Mouse (Mus musculus): ENCODE data around the gene Trpd52l3. TPM values are rescaled to one million over a fixed set of nuclear protein-coding genes. Genes with fewer than 3 reads are reported as not detected.

The Trpd52l3 gene
- total and polyA plus RNA-seq, 2 experiments: not detected

GRCm38 (mm10) chr19:30045857-30046256, 42.3 kb downstream of the Trpd52l3 start:
- DNase-seq (ENCODE audit: extremely low read depth, low read depth, low spot score): peak; percentile 35
- Histone ChIP-seq H3K4me3 (ENCODE audit: insufficient read depth, low read depth, low read length) (no peak overlapping the region), H3K27ac (replicated peaks; ENCODE audit: insufficient read depth, low read depth, low read length) (no peak overlapping the region), H3K9ac (ENCODE audit: low read depth, low read length) (no peak overlapping the region), H3K36me3 (ENCODE audit: control insufficient read depth, insufficient read depth, low read length) (peaks cover 7% of the 10 kb centered on the region), H3K27me3 (ENCODE audit: control insufficient read depth, insufficient read depth, low read length) (no peaks in the 10 kb centered on the region), H3K79me2 (ENCODE audit: control insufficient read depth, insufficient read depth, low read length) (peaks cover 34% of the 10 kb centered on the region), H3K4me1 (ENCODE audit: control insufficient read depth, insufficient read depth, low read length) (peaks cover 20% of the 10 kb centered on the region)
- TF ChIP-seq CTCF (IDR thresholded peaks at IDR 0.05; ENCODE audit: low read depth, low read length) (peak; percentile 50), POLR2A (IDR thresholded peaks at IDR 0.05; ENCODE audit: extremely low read depth, insufficient read depth, low read length) (no peak)
- WGBS: 79% methylated on average over 1 of the region's 1 CpGs

GRCm38 (mm10) chr19:30050584-30050983, 47.0 kb downstream of the Trpd52l3 start:
- no peak overlapping the region for H3K9ac ChIP-seq (ENCODE audit: low read depth, low read length)
- peaks cover 28% of the 10 kb centered on the region for H3K79me2 ChIP-seq (ENCODE audit: control insufficient read depth, insufficient read depth, low read length)
- H3K4me3 ChIP-seq (ENCODE audit: insufficient read depth, low read depth, low read length): no peak overlapping the region
- H3K4me1 ChIP-seq (ENCODE audit: control insufficient read depth, insufficient read depth, low read length): peaks cover 15% of the 10 kb centered on the region
- 65% methylated on average over 2 of the region's 2 CpGs for WGBS
- H3K27me3 ChIP-seq (ENCODE audit: control insufficient read depth, insufficient read depth, low read length): no peaks in the 10 kb centered on the region
- H3K27ac ChIP-seq (replicated peaks; ENCODE audit: insufficient read depth, low read depth, low read length): no peak overlapping the region
- TF ChIP-seq POLR2A (IDR thresholded peaks at IDR 0.05; ENCODE audit: extremely low read depth, insufficient read depth, low read length) (no peak), CTCF (IDR thresholded peaks at IDR 0.05; ENCODE audit: low read depth, low read length) (no peak)
- H3K36me3 ChIP-seq (ENCODE audit: control insufficient read depth, insufficient read depth, low read length): 0 out of 2 replicates have a peak, but pooled peaks cover 3% of the 10 kb centered on the region
- DNase-seq (ENCODE audit: extremely low read depth, low read depth, low spot score): no peak

GRCm38 (mm10) chr19:30051479-30051878, 47.9 kb downstream of the Trpd52l3 start:
- H3K79me2 ChIP-seq (ENCODE audit: control insufficient read depth, insufficient read depth, low read length): peaks cover 28% of the 10 kb centered on the region
- H3K27me3 ChIP-seq (ENCODE audit: control insufficient read depth, insufficient read depth, low read length): no peaks in the 10 kb centered on the region
- H3K27ac ChIP-seq (replicated peaks; ENCODE audit: insufficient read depth, low read depth, low read length): no peak overlapping the region
- no peak overlapping the region for H3K9ac ChIP-seq (ENCODE audit: low read depth, low read length)
- WGBS: 83% methylated on average over 3 of the region's 3 CpGs
- H3K4me3 ChIP-seq (ENCODE audit: insufficient read depth, low read depth, low read length): no peak overlapping the region
- H3K4me1 ChIP-seq (ENCODE audit: control insufficient read depth, insufficient read depth, low read length): peaks cover 15% of the 10 kb centered on the region
- TF ChIP-seq POLR2A (IDR thresholded peaks at IDR 0.05; ENCODE audit: extremely low read depth, insufficient read depth, low read length) (no peak), CTCF (IDR thresholded peaks at IDR 0.05; ENCODE audit: low read depth, low read length) (no peak)
- H3K36me3 ChIP-seq (ENCODE audit: control insufficient read depth, insufficient read depth, low read length): peaks cover 7% of the 10 kb centered on the region
- DNase-seq (ENCODE audit: extremely low read depth, low read depth, low spot score): no peak

- Histone ChIP-seq H3K27ac (replicated peaks; ENCODE audit: insufficient read depth, low read depth, low read length) (no peak overlapping the region), H3K79me2 (ENCODE audit: control insufficient read depth, insufficient read depth, low read length) (peaks cover 20% of the 10 kb centered on the region; the same call in 1 of the 2 replicates)
Observed at GRCm38 (mm10) chr19:30054218-30054617, 50.6 kb downstream of the Trpd52l3 start.

More at GRCm38 (mm10) chr19:30054218-30054617, 50.6 kb downstream of the Trpd52l3 start:
- TF ChIP-seq CTCF (IDR thresholded peaks at IDR 0.05; ENCODE audit: low read depth, low read length) (no peak), POLR2A (IDR thresholded peaks at IDR 0.05; ENCODE audit: extremely low read depth, insufficient read depth, low read length) (no peak)
- no peak overlapping the region for H3K4me3 ChIP-seq (ENCODE audit: insufficient read depth, low read depth, low read length)
- WGBS: 100% methylated on average over 2 of the region's 2 CpGs
- H3K9ac ChIP-seq (ENCODE audit: low read depth, low read length): no peak overlapping the region
- peaks cover 6% of the 10 kb centered on the region for H3K36me3 ChIP-seq (ENCODE audit: control insufficient read depth, insufficient read depth, low read length)
- H3K27me3 ChIP-seq (ENCODE audit: control insufficient read depth, insufficient read depth, low read length): no peaks in the 10 kb centered on the region
- peaks cover 5% of the 10 kb centered on the region for H3K4me1 ChIP-seq (ENCODE audit: control insufficient read depth, insufficient read depth, low read length)
- DNase-seq (ENCODE audit: extremely low read depth, low read depth, low spot score): no peak

Other genes starting within 250 kb of the Trpd52l3 start
- gene 9930021J03Rik, start 197.8 kb upstream of the Trpd52l3 start, total RNA-seq (2014; rRNA removed): 8.8 and 9.7 TPM in 2 replicates
- gene 9930021J03Rik, start 197.8 kb upstream of the Trpd52l3 start, polyA plus RNA-seq (2012; rRNA removed): 3.2 and 4.3 TPM in 2 replicates
- 8.6 and 11.1 TPM in 2 replicates for gene Ranbp6, start 190.8 kb upstream of the Trpd52l3 start, total RNA-seq (2014; rRNA removed)
- gene Ranbp6, start 190.8 kb upstream of the Trpd52l3 start, polyA plus RNA-seq (2012; rRNA removed): 1.6 and 1.8 TPM in 2 replicates
- gene Il33, start 78.7 kb upstream of the Trpd52l3 start, total RNA-seq (2014; rRNA removed): 1.5 and 1.6 TPM in 2 replicates
- gene Il33, start 78.7 kb upstream of the Trpd52l3 start, polyA plus RNA-seq (2012; rRNA removed): 0.80 and 1.4 TPM in 2 replicates
- 40.7 and 43.6 TPM in 2 replicates for gene Uhrf2, start 26.7 kb downstream of the Trpd52l3 start, total RNA-seq (2014; rRNA removed)
- gene Uhrf2, start 26.7 kb downstream of the Trpd52l3 start, polyA plus RNA-seq (2012; rRNA removed): 16.4 and 21.8 TPM in 2 replicates
- 64.2 and 98.4 TPM in 2 replicates for gene Gldc, start 171.6 kb downstream of the Trpd52l3 start, total RNA-seq (2014; rRNA removed)
- 94.1 and 134 TPM in 2 replicates for gene Gldc, start 171.6 kb downstream of the Trpd52l3 start, polyA plus RNA-seq (2012; rRNA removed)
- 818 and 1,110 TPM in 2 replicates for gene Mbl2, start 229.2 kb downstream of the Trpd52l3 start, total RNA-seq (2014; rRNA removed)
- gene Mbl2, start 229.2 kb downstream of the Trpd52l3 start, polyA plus RNA-seq (2012; rRNA removed): 406 and 415 TPM in 2 replicates

All from liver, adult 2 months (tissue).